Mouse (Mus musculus) MN1 (cell line): ENCODE measurements around the gene Gm43518.

Source experiments
- DNase-seq: peaks from one replicate; pipeline ENCODE4 v3.0.0-alpha.2; 2016; ENCODE audit warnings: low spot score

Gm43518 gene

DNA sequence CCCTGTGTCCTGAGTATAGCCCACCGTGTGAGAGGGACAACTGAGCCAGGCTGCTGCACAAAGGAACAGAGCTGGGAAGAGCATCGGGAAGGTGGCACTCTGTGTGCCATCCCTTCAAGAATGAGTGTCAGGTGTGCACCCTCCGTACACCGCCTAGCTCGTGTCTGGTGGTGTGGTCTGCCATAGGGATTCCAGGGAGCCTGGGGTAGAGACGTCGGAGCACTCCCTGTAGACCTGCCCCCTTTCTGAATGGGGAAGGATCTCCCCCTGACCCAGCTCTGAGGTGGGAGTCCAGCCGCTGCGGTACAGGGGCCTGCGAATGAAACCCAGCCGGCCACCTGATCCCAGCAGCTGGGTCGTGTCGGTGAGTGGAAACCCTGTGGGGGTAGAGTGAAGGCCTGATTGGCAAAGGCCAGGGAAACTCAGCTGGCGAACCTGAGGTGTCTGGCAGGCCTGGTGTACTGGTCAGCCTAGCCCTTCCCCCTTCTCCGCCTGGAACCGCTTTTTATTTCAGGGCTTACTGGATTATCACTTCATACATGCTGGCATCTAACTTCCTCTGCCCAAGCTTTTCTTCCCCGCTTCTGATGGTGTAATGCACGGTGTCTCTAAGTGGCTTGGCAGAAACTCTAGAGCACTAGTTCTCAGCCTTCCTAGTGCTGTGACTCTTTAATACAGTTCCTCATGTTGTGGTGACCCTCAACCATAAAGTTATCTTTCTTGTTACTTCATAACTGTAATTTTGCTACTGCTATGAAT lies 52.2 kb downstream of the Gm43518 start:
- no peak for DNase-seq

DNA sequence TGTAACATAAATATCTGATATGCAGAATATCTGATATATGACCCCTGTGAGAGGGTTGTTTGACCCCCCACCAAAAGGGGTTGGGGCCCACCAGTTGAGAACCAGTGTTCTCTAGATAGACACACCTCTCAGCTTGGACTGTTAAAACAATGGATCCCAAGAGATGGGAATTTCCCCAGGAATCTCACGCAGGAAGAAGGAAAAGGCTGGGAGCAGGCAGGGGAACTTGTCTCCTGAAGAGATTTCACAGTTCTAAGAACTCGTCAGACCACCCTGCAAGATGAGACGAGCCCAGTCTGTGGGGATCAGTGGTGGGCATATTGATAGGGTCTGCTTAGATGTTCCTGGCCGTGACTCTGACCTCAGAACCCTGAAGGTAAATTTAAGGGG lies 52.8 kb downstream of the Gm43518 start:
- DNase-seq: no peak

- DNase-seq: no peak
These were observed 53.5 kb downstream of the Gm43518 start for GRCm38 (mm10) chr5:123980521-123981249.

DNA sequence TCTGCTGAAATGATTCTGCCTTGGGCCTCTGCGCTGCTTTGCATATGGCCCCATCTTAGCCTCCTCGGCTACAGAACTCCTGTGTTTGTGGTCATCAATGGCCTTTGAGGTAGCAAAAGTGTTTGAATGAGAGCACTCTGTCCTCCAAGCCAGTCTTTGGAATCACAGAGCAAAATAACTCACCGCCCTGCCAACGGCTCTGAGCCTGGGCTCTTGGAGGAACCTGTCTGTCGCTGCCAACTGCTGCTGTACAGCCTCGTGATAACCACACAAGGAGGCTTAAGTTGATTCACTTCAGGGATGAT lies 54.0 kb downstream of the Gm43518 start:
- DNase-seq: no peak

GRCm38 (mm10) chr5:123982838-123983237 lies 55.6 kb downstream of the Gm43518 start:
- DNase-seq: no peak

DNA sequence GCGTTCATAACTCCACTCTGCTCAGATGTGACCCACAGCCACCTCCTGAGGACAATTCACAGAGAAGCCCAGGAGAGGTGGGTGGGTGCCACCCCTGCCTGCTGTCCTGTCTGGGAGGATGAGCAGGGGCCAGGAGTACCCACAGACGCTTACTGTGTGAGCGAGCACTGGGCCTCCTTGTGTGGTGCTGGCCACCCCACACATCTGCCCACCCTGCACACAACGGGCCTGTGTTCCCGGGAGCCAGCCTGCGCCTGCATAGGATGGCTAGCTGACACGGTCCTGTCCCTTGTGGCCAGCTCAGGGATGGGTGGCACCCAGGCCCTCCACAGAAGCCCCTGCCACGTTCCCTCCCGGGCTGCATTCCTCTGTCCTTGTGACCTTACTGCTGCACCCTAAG lies 58.2 kb downstream of the Gm43518 start:
- DNase-seq: no peak

GRCm38 (mm10) chr5:123986925-123987324 lies 59.7 kb downstream of the Gm43518 start:
- no peak for DNase-seq

- DNase-seq: no peak
These were observed 60.3 kb downstream of the Gm43518 start for GRCm38 (mm10) chr5:123987511-123987910.
